Mouse (Mus musculus) neutrophil, adult 5-6 weeks (primary cell): ENCODE data around the gene Zfyve28. TPM values are rescaled to one million over a fixed set of nuclear protein-coding genes. Genes with fewer than 3 reads are reported as not detected.

Experiments used
- ATAC-seq: fragments of 151-379, 151-347 bp; 2 replicates; pipeline ENCODE4 v1.8.0; 2017; ENCODE audit warnings: mild to moderate bottlenecking, moderate TSS enrichment; ENCODE audit not compliant: insufficient number of reproducible peaks, poor library complexity, low FRiP score, severe bottlenecking; ENCODE audit errors: extremely low read depth
- total RNA-seq: library from RNA; stranded (forward); fragments of 200-1000 nt; gene quantifications from 2 replicates; pipeline ENCODE4 v1.2.3, GENCODE M21; 2017

Gene Zfyve28
- total RNA-seq, 1 experiment from 2014 or later = 1.7 TPM

DNA sequence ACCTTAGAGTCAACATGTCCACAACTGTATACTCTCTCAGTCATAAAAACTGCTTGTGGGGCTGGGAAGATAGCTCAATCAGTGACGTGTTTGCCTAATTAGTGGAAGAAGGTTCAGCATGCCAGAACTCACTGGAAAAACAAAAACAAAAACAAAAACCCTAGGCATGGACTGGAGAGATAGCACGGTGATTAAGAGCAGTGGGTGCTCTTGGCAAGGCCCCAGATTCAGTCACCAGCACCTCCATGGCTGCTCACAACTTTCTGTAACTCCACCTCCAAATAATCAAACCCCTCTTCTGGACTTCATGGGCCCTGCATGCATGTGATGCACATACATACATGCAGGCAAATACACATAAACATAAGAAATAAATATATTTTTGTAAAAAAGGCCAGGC, 1.0 kb upstream of the Zfyve28 start:
- ATAC-seq = no peak

DNA sequence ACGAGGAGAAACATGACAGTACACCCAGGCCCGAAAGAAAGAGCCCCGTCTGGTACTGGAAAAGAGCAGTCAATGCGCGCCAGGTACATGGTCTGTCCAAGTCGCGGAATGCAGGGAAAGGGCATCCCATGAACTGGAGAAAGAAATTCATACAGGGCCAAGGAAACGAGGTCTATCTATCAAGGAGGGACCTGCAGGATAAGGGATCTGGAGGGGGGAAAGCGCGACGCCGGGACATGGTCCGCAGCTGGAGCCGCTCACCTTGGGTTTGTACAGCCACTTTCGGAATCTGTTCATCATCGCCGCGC, 457 bp downstream of the Zfyve28 start:
- no peak for ATAC-seq

DNA sequence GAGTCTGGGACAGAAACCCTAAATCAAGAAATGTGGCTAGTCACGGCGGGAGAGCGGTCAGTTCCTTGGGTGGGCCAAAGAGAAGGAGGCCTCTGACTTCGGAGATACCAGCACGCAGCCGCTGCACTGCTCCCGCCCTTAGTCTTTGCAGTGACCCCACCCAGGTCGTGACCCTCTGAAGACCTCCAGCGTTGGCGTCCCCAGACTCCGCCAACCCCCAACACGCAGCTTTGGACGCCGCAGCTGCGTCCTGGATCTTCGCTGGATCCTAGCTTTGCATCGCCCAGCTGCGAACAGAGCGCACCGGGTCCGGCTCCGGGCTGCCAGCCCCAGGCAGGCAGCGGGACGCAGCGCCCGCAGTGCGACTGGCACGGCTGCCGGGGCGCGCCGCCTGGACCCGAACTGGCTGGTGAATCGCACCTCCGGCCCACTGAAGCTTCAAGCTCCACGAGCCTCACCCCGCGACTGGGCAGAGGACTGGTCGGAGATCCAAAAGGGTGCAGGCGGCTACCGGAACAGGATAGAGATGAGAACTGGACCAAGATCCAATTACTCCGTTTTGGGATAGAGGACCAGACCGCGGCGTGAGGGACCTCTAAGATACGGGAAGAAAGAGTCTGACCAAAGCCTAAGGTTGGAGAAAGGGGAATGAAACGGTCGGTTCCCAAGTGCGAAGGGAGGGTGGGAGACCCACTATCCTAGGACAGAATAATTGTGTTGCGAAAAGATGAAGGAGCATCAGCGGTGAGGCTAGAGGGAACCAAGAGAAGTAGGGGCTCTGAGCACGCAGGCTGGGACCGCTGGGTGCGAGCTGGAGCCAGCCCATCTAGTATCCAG, 1.0 kb downstream of the Zfyve28 start:
- no peak for ATAC-seq

- ATAC-seq = no peak
Observed at GRCm38 (mm10) chr5:34286516-34286915, 1.7 kb downstream of the Zfyve28 start.

DNA sequence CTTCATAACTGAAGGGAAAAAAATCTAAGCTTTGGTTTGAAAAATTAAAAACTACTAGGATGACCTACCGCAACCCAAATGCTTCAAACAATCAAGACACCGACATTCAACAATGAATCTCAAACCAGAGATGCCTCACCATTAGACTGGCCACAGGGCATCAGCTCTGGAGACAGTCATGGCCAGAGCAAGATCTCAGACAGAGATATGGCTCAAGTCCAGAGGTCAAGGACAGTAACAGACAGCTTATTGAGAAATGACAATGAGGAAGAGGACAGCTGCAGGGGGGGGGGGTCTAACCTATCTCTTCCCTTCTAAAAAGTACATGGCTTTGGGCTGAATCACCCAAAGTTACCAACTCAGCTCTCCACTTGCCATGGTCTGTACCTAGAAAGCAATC, 3.0 kb downstream of the Zfyve28 start:
- ATAC-seq = no peak

GRCm38 (mm10) chr5:34284156-34284750, 4.0 kb downstream of the Zfyve28 start:
- no peak for ATAC-seq

DNA sequence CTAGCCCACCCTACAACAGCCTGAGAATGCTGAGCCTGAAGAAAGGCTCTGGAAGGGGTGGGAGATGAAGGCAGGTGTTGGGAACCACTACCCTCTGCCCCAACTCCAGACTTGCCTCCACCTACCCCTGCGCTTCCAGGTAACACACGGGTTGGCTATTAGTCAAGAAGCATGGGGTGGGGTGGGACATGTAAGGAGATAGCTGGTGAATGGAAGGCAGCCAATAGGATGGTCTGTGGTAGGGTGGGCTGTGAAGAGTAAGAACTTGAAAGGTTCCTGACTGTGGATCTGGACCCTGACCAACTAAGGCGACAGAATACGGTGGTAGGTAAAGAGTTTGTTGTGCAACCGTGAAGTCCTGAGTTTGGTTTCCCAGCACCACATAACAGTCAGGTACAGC, 4.9 kb downstream of the Zfyve28 start:
- no peak for ATAC-seq

GRCm38 (mm10) chr5:34280976-34281375, 7.3 kb downstream of the Zfyve28 start:
- no peak for ATAC-seq

DNA sequence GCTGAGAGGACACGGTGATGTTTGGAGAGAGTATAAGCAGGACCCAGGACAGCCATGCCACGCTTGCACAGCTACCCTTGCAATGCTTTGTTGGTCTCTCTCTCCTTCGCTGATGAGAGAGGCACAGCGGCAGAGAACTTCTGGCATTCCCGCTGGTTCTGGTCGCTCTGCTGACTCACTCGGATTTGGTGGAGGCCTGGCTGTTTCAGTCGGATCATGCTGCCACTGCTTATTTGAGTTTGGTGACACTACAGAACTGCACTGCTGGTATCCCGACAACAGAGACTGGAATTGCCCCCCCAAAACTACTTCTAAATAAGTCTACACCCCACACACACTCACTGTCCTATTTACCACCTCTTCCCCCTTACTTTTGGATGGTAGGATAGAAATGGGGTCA, 9.0 kb downstream of the Zfyve28 start:
- ATAC-seq = no peak

DNA sequence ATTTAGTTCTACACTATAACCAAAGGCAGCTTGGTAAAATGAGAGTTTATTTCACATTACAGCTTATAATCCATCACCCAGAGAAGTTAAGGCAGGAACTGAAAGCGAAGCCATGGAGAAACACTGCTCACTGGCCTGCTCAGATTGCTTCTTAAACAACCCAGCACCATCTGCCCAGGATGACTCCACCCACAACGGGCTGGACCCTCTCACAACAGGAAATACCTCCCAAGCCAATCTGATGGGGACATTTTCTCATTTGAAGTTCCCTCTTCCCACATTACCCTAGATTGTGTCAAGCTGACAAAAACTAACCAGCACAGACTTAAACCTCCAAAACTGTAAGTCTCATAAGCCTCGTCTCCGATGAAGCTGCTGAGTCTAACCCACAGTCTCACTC, 10.2 kb downstream of the Zfyve28 start:
- ATAC-seq = no peak

DNA sequence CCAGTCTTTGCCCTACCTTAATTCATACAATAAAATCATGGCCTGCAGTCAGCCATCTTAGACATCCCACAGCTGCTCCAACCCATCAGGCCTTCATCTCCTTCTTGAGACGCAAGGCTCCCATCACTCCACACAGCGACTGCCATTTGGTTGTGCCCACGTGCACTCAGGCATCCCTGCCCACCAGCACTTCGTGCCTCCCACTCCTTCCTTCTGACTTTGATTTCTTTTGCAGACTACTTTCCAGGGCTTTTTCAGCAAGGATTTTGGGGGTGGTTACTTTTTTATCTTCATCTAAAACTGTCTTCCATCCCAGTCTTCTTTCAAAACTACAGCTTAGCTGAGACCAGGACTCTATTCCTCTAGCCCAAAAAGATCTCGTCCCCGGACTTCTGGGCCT, 11.5 kb downstream of the Zfyve28 start:
- no peak for ATAC-seq

DNA sequence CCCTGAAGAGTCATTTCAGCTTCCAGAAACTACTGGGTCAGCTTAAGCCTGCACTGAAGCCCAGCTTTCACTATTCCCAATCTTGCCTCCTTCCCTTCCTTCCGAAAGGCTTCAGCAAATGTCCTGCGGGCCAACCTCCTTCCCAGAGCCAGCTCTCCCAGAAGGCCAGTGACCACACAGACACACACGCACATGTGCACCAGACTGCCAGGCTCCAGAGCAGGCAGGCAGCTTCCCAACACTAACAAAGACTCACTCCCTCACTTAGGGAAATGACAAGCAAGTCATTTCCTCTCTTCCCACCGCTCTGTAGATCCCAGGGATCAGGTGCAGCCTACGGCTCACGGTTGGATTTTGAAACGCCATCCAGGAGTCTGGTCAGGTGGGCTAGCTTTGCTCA, 12.1 kb downstream of the Zfyve28 start:
- ATAC-seq = no peak

- no peak for ATAC-seq
Observed at GRCm38 (mm10) chr5:34274676-34275293, 13.5 kb downstream of the Zfyve28 start.

GRCm38 (mm10) chr5:34274268-34274667, 14.0 kb downstream of the Zfyve28 start:
- ATAC-seq = no peak

DNA sequence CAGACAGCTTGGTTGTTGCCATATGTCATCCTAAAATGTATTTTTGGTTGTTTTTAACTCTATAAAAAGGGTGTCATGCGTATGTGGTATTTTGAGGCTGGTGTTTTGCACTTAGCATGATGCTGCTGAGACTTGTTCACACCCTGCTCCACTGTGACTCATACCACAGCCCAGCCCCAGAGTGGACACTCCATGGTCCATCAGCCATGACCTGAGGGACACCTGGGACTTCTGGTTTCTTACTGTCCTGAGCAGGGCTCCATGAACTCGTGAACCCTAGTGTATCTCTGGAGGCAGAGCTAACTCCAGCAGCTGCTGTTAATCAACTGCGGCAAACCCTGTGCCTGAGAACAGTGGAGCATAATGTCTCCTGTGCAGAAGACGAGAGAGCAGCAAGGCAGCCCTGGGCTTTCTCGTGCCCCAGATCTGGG, 15.0 kb downstream of the Zfyve28 start:
- no peak for ATAC-seq

- ATAC-seq = no peak
Observed at GRCm38 (mm10) chr5:34271743-34272142, 16.5 kb downstream of the Zfyve28 start.

- no peak for ATAC-seq
Observed at GRCm38 (mm10) chr5:34269921-34270465, 18.3 kb downstream of the Zfyve28 start.

DNA sequence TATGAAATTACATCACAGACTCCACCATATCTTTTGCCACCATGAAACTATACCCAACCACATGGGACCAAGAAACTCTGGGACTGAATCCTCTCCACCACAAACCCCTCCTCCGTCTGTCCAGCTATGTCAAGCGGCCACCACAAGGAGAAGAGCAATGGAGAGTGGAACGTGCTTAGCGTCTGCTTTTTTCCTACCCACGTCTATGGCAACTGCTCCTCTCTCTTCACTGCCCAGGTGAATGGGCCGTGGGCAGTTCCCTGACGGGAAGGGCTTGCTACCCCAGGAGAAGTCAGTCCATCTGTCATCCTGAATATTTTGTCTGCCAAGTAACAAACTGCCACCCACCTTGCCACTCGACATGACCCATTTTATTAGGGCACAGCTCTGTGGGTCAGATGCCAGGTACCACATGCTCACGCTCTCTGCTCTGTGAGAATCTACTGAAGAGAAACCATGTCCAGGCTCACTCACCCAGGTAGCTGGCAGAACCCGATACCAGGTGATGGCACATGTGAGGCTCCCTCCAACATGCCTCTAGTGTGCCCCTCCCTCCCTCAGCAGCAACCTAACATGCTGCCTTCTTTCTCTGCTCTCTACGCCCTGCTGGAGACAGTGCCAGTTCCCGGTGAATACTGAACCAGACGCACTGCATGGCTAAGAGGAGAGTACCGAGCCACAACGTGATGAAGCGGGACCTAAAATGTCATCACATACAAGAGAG, 18.9 kb downstream of the Zfyve28 start:
- ATAC-seq = no peak

DNA sequence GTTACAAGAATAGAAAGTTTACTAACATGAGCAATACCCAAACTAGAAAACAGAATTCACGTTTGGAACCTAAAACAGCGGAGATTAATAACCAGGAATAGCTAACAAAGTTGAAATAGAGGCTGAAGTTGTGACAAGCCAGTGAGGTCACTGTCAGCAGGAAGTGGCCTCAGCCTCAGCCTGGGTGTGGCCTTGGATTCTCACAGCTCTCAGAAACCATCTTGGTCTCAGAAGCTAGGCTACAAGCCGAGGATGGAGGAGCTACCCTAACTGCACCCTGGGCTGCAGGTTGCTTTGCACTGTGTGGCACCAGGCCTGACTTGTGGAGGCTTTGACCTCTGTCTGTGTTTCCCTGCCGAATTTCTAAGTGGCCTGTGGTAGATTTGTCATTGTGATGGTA, 22.2 kb downstream of the Zfyve28 start:
- ATAC-seq = no peak
